Mouse (Mus musculus): ENCODE data around the gene Hist1h1e.
"Not testable (repeated sequence)": the region's sequence is repeated elsewhere in the genome, so short reads cannot be mapped to it uniquely, and the experiment has no call there.

Hist1h1e gene

DNA sequence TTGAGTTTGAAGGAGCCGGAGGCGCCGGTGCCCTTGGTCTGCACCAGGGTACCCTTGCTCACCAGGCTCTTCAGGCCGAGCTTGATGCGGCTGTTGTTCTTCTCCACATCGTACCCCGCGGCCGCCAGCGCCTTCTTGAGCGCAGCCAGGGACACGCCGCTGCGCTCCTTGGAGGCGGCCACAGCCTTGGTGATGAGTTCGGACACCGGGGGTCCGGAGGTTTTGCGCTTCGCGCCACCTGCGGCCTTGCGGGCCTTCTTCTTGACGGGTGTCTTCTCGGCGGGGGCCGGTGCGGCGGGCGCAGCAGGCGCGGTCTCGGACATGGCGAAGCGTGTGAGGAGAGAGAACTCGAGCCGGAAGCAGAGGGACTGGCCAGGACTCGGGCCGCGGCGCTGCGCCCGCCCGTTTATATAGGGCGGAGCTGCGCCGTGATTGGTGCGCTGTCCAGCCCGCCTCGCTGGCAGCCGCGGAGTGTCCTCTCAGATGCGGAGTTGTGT, at the start of gene Hist1h1e:
Gene Hist1h1e, minus strand, starts transcription at position 384 of the 497 bp plus-strand sequence.
- in situ Hi-C loops (cut with MboI, MseI) = not testable (repeated sequence)

DNA sequence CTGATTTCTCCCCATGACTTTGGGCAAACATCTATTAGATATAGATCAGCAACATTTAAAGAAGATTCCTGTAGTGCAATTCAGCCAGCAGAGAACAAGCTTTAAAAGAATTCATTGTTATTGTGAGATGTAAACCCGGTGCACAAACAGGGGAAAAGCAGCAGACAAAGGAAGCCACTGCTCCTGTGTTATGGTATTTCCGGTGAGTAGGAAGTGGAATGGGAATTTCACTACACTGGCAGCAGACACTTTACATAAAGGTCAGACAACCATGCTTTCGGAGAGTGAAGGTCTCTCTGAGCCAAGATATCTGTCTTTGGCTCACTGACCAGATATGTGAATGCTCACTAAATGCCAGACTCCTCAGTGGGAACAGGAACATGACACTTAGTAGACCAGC, 40.2 kb upstream of the Hist1h1e start:
- in situ Hi-C loops (cut with MboI, MseI) = no loop called here

DNA sequence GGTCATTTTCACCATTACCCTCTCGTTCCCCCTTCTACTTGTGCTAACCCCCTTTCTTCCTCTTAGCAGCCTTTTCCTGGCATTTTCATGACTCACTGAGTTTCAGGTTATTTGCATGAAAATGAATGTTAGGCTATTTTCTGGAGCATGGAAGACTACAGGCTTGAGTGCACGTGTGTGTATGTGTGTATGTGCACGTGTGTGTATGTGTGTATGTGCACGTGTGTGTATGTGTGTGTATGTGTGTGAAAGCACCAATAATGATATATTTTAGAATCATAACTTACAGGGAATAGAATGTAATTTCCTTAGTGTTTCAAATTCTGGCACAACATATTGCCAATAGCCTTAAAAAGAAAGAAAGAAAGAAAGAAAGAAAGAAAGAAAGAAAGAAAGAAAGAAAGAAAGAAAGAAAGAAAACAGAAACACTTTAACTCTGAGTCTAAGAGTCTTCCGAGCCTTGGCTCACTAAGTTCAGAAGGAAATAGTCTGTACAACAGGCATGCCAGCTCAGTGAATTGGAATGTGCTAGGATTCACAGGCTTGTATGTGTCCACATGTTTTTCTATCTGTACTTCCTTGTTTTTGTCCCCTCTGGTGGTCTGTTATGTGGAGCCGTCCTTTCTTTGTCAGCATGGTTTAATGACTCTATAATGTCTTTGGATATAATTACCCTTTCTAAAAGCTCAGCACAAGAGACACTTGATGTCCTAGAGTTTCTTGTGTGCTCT, 37.4 kb upstream of the Hist1h1e start:
- in situ Hi-C loops (cut with MboI, MseI) = no loop called here

DNA sequence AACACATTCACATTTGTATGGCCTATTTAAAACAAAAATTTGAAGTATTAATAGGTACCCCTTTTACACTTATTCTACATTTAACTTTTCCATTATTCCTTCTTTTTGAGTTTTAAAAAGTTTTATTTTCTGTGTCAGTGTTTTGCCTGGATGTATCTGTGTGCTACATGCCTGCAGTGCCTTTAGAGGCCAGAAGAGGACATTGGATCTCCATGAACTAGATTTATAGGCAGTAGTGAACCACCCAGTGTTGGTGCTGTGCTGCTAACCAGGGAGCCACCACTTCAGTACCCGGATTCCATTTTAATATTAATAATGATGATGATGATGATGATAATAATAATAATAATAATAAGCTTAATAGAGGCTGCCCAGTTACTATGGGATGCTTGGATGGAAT, 8.3 kb upstream of the Hist1h1e start:
- in situ Hi-C loops (cut with MboI, MseI) = loop anchor here (5.0 kb wide), 2 partner anchors 42 to 97 kb away; no protein-coding TSS in a partner anchor

DNA sequence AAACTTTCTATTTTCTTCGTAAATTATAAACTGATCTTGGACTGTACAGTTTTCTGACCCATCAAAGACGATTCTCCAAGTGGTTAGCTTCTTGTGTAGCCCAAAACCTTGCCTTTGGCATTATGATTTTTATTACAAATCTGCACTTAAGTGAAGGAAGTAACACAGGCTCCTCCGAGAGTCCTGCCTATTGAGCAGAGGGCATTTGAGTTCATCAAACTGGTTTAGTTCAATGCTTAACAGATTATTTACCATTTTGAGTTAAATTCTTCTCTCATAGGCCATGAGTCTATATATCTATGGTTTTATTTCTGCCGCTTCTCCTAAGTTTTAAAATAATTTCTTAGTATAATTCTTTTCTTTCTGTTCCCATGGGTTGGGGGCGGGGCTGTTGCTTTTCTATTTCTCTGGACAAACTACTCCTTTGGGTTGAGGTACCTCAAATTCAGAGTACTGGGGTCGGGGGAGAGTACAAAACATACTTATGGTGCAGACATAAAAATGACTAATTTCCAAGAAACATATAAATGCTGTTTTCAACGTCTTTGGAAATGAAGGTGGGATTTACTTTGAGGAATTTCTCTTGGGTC, 598 bp upstream of the Hist1h1e start:
- in situ Hi-C loops (cut with MboI, MseI) = no loop called here

DNA sequence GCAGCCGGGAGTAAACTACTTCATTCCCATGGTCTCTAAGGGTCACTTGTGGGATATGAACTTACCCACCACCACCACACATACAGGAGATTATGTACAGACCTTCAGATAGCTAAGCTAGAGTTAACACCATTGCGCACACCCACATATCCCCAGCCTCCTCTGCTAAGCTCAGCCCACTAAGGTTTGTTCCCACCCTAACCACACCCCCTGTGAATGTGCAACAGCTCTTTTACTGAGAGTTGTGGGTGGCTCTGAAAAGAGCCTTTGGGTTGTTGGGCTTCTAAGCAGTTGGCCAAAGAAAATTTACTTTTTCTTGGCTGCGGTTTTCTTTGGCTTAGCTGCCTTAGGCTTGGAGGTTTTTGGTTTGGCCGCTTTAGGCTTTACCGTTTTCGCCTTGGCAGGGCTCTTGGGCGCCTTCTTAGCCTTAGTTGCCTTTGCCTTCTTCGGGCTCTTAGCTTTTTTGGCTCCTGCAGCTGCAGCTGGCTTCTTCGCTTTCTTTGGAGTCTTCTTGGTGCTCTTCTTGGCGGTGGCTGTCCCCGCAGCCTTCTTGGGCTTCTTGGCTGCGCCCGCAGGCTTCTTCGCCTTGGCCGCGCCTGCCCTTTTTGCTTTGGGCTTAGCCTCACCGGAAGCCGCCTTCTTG, 705 bp downstream of the Hist1h1e start:
- in situ Hi-C loops (cut with MboI, MseI) = no loop called here

DNA sequence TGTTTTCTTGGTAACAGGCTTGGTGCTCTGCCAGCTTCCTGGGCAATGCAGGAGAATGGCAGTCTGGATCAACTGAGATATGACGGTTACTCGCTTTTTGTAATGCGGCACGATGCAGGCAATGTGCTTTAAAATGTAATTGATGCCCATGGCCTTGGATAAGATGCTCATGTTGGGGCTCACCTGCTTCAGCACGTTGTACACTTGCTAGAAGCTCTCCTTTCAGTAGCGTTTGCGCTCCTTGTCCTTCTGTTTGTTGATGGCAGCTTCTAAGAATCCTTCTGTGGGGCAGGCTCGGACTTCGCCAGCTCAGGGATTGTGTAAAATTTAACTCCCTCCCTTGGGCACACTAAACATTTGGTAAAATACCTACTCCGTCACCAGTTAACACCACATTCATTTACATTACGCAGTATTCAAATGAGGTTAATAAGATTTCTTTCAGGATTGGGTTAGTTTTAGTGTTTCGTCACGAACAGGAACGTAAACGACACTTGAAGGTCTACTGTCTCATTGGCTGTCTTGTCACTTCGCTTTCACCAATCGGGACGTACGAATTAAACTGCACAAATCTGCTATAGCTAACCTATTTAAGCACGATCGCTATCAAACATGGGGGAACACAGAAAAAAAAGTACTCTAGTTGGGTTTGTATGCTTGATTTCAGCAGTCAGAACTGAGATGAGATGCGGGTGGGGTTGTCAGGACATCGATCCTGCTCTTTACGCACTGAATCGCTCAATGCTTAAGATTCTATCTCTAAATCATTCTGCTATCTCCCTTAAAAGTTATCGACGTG, 1.4 kb downstream of the Hist1h1e start, which contains the start of gene Hist1h2be:
Gene Hist1h2be, minus strand, starts transcription at position 392 of the 799 bp plus-strand sequence.
- in situ Hi-C loops (cut with MboI, MseI) = no loop called here

DNA sequence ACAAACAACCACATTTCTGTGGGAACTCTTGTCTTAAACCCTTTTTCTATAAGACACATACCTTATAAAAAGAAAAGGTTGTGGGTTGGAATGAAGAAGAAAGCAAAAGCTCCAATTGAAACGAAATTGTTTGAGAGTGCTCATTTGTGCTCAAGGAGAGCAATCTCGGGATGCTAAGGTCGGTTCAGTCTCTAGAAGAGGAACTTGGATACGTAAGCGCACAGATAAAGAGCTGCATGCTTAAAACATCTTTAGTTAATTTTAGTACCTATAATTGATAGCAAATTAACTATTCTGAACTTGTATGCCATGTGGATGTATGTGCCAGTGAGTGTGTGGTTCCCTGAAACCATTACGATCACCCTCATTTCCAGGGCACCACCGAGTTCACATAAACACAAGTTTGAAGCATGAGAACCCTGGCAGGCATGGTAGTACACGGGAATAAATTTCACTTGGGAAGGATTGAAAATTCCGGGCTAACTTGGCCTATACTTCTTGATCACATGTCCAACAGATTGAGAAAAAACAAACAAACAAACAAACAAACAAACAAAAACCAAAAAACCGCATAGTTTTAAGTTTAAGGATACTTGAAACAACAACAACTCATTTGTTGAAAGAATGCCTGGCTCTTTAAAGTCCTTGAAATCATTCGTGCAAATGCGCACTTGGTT, 2.2 kb downstream of the Hist1h1e start:
- in situ Hi-C loops (cut with MboI, MseI) = no loop called here

DNA sequence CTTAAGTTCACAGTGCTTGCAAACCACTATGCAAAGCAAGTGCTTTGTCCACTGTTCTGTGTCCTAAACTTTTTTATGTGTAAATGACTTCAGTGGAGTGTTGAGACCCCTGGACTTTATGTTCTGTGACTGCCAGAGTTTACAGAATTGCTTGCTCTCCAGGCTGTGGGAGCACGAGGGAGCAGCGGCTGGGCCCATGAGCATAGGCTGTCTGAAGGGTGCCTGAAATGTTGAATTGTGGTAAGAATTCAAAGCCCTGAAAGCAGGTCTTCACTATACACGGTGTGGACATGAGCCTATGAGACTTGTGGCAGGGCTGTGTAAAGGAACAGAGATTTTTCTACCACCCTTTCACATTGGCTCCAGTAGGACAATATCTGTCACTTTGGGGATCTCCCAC, 10.7 kb downstream of the Hist1h1e start:
- in situ Hi-C loops (cut with MboI, MseI) = no loop called here

DNA sequence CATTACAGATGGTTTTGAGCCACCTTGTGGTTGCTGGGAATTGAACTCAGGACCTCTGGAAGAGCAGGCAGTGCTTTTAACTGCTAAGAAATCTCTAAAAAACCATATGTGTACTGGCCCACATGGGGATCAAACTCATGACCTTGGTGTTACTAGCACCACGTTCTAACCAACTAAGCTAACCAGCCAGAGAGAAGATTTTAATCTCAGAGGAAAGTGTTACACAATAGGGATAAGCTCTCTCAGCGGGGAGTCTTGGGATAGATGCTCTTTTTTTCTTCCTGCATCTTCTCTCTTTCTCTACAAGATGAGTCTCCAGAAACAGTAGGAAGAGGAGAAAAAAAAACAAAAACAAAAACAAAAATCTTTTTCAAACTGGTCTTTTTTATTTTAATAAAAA, 12.0 kb downstream of the Hist1h1e start:
- in situ Hi-C loops (cut with MboI, MseI) = no loop called here

DNA sequence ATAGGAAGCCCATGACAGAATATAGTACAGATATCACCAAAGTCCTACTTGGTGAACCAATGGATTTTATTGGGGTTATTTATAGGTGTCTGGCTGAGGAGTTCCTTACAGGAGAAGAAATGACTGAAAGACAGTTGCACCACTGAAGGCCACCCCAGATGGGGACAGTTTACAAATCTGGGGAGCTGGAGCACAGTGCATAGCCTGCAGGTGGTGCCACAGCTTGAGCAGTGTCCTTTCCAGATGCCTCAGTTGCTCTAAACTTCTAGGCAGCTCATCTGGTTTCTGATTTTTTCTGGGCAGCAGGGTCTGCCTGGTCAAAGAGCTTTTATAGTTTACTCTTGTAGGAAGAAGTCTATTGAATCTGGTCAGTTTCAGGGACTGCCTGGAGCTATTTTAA, 12.5 kb downstream of the Hist1h1e start:
- in situ Hi-C loops (cut with MboI, MseI) = no loop called here

DNA sequence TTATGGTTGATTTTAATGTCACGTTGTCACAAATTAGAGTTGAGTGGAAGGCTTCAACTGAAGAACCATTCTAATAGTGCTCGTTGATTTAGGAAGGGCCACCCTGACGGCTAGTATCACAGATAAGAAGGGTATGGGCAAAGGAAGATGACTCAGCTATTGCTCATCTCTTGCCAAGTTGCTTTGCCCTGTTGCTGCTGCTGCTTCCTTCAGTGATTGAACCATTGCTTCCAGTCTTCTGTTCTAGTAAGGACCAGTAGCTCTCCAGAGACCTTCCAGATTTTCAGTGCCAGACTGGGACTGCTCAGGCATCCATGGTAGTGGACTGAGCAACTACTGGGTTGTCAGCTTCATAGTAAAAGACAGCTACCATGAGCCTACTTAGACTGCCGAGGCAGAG, 13.1 kb downstream of the Hist1h1e start:
- in situ Hi-C loops (cut with MboI, MseI) = no loop called here

DNA sequence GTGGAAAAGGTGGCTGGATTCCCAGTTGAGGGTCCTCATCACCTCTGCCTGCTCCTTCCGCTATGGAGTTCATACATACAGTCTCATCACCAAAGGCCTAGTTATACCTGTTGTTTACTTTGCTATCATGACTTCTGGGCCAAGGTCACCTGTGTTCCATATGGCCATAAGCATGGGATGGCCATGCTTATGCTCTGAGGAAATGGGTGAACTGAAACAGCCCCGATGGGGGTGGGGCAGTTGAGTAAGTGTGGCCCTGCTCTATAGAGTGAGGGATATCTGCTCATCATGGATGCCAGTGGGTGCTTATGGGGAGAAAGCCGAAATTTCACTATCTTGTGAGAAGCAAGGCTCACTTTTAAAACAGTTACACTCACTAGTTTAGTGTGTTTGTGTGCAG, 17.3 kb downstream of the Hist1h1e start:
- in situ Hi-C loops (cut with MboI, MseI) = no loop called here

DNA sequence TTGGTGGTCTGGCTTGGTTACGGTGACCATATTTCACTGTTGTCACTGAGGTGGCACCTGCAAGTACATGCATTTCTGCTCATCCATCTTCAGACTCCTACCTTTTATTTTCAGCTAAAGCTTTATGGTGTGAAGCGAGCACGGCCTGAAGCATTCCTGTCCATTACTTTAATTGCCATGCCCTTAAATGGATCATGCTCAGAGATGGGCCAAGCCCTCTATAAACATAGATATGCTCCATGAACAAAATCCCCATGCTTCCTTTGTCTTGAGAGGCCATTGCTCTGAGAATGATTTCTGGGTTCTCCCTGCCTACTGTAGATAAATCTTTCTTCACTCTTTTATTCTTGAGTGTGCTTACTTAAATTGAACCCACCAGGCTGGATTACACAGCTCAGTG, 17.9 kb downstream of the Hist1h1e start:
- in situ Hi-C loops (cut with MboI, MseI) = no loop called here

DNA sequence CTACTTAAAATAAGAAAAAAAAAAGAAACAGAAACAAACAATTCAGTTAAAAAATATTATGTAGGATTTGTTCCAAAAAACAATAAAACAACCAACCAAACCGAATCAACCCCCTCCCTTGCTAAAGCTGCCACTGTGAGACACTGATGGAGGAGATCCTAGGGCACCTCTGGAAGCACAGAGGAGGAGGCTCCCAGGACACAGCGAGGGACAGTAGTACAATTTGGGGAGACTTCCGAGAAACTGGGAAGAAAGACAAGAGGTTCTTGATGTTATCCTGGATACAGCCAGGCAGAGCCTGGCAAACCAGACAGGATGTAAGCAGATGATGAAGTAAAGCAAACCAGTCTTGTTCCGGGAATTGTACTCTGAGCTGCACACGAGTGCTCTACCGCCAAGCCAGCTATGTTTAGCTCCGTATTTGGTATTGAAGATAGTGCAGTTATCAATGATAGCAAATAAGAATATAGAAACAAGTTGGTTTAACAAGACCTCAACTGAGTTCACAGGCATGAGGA, 19.1 kb downstream of the Hist1h1e start:
- in situ Hi-C loops (cut with MboI, MseI) = no loop called here

DNA sequence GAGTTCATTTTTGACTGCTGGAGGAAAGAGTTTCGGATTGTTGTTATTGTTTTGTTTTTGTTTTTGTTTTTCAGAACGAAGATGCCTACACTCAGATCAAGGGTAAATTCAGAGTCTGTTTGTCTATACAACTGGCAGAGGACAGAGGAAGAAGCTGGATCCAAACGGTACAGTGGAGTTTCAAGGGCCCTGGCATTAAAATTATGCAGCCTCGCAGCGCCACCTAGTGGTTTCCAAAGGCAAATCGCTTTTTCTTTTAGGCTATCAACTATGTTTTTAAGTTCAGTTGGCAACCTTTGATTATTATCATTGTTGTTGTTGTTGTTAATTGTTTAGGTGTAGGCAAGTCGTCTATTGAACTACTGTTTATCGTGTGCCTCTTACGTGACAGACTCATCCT, 24.4 kb downstream of the Hist1h1e start:
- in situ Hi-C loops (cut with MboI, MseI) = loop anchor here (10.0 kb wide), 1 partner anchor 173 kb away; the partner anchor contains the start of gene Abt1

DNA sequence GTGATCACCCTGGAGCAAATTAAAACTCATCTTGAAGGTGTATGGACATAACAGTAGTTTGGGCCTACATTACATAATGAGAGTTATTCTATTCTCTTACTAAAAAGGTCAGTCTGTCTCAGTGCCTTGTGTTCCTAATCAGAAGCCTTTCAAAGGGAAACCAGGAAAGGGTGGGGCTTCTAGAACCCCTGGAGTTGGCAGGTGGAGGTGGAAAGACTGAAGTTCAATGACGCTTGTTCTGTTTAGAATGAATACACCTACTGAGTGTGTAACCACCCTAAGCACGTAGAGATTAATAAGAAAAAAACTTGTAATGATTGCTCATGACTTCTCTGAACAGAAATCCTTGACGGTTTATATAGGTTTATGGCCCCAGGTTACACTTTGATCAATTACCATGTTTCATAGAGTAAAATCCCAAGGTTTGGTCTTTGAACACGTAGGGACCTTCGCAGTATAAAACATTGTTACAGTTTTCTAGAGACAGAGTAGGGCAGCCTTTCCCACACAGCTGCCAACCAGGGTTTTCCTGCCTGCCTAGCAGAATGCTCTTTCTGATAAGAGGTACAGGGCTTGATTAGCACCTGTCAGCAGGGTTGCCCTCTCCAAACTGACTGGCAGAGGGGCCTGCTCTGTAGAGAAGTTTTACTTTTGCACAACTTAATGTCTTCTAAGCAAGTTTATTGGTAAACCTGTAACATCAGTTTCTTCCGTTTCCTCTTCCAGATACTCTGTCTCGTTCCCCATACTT, 26.6 kb downstream of the Hist1h1e start:
- in situ Hi-C loops (cut with MboI, MseI) = loop anchor here (10.0 kb wide), 1 partner anchor 171 kb away; the partner anchor contains the start of gene Abt1

DNA sequence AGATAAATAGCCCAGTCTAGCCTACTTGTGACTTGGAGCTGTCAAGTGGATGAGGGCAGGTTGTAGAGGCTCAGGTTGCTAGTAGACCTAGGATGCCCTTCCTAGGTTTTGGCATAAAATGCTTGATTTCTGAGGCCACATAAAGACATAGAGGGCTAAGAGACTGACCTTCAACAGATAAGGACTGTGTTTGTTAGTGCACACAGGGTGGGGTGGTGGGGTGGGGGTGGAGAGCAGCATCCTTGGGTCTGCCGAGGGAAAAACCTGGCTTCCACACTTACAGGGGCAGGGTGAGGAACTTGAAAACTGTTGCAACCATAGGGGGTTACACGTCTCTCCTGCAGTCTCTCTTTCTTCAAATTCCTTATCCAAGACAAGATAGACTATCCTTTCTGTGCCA, 27.2 kb downstream of the Hist1h1e start:
- in situ Hi-C loops (cut with MboI, MseI) = loop anchor here (10.0 kb wide), 1 partner anchor 170 kb away; the partner anchor contains the start of gene Abt1

DNA sequence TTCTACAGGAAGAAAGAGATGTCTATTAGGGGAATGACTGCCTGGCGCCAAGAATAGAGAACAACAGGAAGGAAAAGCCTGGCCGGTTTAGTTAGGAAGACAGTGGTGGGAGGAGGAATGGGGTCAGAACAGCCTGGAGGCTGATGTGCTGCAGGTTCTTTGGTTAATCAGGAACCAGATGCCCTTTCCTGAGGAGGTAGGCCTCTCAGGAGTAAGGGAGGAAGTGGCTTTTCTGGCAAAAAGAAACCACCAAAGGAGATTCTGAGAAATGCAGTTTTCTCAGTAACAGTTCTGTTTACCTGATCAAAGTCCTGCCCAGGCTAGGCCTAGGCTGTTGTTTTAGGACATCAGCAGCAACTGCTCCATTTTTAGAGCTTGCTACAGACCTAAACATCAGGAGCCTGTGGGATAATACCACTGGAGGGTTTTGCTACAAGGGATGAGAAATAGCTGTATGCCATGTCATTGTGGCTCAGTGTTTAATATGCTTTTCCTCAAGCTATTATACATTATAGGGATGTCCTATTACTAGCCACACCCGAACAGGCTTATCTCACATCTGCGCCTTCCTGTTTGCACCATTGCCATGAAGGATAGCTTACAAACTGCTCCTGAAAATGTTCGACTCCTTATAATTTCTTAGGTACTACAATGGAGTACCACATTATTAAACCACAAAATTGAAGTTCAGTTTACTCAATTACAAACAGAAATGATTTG, 29.1 kb downstream of the Hist1h1e start:
- in situ Hi-C loops (cut with MboI, MseI) = loop anchor here (10.0 kb wide), 1 partner anchor 168 kb away; the partner anchor contains the start of gene Abt1
